Mouse (Mus musculus) thymus, postnatal 4 days (tissue): ENCODE measurements around the gene Zfp865.
"Not testable (repeated sequence)": the region's sequence is repeated elsewhere in the genome, so short reads cannot be mapped to it uniquely, and the experiment has no call there.

Experiments
- DNase-seq: peaks from one replicate; pipeline ENCODE4 v3.0.0; 2021

Zfp865 gene

DNA sequence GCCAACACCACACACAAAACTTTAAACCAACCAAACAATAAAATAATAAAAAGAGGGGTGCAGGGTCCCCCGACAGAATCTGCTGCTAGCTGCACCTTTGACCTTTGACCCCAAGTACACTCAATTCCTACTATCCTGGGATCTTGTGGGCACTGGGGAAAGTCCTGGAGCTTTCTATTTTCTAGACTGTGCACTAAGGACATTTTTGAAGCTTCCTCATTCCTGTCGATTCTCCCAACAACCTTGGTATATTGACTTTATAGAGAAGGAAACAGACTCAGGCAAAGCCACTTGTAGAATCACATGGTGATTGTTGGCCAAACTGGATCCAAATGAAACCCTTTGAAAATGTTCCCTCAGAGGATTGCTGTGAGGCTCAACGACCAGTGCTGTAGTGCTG lies 4.1 kb upstream of the Zfp865 start:
- no peak for DNase-seq

DNA sequence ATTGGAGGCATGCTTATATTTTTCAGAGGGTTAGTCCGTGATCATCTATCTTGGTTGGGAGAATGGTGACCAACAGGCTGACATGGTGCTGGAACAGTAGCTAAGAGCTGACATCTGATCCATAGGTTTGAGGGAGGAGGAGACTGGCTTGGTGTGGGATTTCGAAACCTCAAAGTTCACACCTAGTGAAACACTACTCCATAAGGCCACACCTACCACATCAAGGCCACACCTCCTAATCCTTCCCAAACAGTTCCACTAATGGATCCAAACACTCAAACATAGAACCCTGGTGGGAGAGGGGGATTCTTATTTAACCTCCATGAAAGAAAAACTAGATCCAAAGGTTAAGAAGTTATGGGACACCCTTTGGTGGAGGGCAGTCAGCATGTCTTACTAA lies 3.3 kb upstream of the Zfp865 start:
- DNase-seq, result no peak

DNA sequence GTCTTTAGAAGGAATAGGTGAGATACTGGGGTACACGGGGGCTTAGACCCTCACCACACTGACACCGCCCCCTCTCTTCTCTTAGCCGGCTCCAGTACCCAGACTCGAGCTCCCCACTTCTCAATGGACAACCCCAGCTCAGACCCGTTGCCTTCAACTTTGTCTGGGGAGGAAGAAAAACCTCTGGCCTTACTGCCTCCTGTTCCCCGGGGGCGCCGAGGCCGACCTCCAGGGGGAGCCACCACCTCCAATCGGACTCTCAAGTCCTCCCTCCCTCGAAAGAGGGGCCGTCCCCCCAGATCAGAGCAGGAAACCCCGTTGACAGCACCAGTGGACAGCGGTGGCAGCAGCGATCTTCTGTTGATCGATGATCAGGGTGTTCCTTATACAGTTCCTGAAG lies 2.8 kb upstream of the Zfp865 start:
- peak; percentile 70 for DNase-seq

DNA sequence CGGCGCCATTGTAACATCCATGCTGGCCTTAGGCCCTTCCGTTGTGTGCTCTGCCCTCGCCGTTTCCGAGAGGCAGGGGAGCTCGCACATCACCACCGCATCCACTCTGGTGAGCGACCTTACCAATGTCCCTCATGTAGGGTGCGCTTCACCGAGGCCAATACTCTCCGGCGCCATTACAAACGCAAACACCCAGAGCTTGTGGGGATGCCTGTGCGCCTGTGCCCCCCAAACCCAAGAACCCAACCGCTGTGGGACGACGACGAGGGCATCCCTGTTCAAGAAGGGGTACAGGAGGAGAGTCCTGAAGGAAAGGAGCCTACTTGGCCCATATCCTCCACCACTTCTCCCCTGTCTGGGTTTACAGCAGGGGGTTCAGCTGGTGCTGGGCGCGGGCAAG lies 2.2 kb upstream of the Zfp865 start:
- DNase-seq, result no peak

DNA sequence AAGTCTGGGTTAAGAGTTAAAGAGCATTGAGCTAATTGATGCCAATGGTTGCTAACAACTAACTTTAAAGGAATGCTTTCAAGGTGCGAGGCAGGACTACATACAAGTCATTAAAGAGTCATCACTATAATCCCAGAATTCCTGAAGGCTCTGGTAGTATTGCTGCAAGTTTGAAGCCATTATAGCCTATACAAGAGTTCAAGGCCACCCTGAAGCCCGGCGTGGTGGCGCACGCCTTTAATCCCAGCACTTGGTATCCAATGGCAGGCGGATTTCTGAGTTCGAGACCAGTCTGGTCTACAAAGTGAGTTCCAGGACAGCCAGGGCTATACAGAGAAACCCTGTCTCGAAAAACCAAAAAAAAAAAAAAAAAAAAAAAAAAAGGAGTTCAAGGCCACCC lies 600 bp upstream of the Zfp865 start:
- not testable (repeated sequence) for DNase-seq

DNA sequence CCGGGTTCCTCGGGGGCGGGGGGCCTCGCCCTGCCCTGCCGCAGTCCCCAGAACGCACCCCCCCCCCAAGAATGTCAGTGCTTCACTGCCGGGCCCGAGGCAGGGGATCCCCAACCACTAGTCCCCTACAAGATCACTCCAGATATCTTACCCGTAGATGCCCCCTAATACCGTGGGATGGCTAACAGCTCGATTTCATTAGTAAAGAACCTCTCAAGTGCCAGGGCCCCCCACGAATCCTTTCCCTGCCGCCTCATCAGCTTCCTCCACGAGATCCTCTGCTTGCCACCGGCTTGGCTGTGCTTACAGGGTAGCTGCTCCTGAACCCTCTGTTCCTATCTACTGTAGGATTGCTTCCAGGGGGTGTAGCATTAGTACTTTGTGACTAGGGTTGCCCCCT lies 509 bp downstream of the Zfp865 start:
- no peak for DNase-seq

DNA sequence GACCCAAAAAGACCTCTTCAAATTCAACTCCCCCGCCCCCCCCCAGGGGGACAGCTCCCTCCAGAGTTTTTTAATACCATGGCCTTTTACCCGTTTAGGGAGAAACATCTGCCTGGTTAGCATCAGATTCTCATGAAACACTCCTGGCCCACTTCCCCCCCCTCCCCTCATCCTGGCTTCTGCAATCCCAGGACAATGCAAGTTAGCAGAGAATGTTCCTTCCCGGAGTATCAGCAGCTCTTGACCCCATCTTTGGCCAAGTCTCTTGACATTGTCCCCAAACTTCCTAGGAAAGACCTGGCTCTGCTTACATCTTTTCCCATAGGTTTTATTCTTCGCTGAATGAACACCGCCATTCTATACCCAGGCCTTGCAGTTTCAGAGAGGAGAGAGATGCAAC lies 1.0 kb downstream of the Zfp865 start:
- no peak for DNase-seq

DNA sequence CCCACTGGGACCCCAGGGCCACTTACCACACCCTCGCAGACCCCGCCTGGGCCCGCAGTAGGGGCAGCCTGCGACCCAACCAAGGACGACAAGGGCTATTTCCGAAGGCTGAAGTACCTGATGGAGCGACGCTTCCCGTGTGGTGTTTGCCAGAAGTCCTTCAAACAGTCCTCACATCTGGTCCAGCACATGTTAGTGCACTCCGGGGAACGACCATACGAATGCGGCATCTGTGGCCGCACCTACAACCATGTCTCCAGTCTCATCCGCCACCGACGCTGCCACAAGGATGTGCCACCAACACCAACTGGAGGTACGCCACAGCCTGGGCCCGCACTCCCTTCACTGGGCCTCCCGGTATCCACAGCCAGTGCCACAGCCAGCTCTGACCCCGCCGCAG lies 9.4 kb downstream of the Zfp865 start:
- DNase-seq, result no peak

DNA sequence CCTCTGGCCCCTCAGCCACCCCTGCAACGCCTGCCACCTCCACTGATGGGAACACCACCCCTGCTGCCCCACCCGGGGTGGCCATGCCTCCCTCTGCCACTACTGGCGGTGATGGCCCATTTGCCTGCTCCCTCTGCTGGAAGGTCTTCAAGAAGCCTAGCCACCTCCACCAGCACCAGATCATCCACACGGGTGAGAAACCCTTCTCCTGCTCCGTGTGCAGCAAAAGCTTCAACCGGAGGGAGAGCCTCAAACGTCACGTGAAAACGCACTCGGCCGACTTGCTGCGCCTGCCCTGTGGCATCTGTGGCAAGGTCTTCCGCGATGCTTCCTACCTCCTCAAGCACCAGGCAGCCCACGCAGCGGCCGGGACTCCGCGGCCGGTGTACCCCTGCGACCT lies 9.8 kb downstream of the Zfp865 start:
- no peak for DNase-seq

DNA sequence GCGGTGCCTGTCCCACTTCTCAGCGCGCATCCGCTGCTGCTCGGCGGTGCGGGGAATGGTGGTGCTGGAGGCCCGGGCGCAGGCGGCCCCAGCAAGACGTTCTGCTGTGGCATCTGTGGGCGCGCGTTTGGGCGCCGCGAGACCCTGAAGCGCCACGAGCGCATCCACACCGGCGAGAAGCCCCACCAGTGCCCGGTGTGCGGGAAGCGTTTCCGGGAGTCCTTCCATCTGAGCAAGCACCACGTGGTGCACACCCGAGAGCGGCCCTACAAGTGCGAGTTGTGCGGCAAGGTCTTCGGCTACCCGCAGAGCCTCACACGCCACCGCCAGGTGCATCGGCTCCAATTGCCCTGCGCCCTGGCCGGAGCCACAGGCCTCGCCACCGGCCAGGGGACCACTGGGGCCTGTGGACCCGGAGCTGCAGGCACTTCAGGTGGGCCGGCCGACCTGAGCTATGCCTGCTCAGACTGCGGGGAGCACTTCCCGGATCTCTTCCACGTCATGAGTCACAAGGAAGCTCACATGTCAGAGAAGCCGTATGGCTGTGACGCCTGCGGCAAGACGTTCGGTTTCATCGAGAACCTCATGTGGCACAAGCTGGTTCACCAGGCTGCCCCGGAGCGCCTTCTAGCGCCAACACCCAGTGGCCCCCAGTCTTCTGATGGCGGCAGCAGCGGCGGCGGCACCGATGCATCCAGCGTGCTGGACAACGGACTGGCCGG lies 10.5 kb downstream of the Zfp865 start:
- no peak for DNase-seq

DNA sequence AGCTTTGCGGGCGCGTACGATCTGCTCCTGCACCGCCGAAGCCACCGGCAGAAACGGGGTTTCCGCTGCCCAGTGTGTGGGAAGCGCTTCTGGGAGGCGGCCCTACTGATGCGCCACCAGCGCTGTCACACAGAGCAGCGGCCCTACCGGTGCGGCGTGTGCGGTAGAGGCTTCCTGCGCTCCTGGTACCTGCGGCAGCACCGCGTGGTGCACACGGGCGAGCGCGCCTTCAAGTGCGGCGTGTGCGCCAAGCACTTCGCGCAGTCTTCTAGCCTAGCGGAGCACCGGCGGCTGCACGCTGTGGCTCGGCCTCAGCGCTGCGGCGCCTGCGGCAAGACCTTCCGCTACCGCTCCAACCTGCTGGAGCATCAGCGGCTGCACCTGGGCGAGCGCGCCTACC lies 11.3 kb downstream of the Zfp865 start:
- no peak for DNase-seq

DNA sequence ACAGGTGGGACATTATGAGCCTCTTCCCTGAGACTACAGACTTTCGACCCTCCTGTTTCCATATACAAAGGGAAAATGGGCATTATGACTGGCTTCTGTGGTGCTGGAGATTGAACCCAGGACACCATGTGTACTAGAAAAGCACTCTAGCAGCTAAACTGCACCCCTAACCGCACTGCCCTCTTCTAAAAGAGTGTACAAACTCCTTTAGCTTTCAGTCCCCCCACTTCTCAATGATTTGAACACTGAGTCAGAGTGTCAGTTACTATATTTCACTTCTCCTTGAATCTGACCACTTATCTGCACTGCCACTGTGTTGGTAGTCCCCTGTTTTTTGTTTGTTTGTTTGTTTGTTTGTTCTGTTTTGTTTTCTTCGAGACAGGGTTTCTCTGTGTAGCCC lies 13.6 kb downstream of the Zfp865 start, which contains the start of gene 4632433K11Rik:
Gene 4632433K11Rik (plus strand): TSS at position 301 of the 400 bp plus-strand sequence.
- DNase-seq, result no peak

DNA sequence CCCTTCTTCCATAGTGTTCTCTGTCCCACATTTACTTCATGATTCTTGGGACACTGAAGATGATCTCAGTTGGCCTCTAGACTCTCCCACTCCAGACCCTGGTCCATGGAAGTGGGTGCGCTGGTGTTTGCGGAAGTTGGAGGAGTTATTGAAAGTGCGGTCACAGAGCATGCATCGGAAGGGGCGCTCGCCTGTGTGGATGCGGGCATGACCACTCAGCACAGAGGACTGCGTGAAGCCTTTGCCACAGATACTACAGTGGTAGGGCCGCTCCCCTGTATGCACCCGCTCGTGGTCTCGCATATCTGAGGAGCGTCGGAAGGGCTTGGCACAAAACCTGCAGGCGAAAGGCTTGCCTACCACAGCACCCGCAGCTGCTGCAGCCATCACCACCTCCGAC lies 15.5 kb downstream of the Zfp865 start:
- DNase-seq, result no peak

DNA sequence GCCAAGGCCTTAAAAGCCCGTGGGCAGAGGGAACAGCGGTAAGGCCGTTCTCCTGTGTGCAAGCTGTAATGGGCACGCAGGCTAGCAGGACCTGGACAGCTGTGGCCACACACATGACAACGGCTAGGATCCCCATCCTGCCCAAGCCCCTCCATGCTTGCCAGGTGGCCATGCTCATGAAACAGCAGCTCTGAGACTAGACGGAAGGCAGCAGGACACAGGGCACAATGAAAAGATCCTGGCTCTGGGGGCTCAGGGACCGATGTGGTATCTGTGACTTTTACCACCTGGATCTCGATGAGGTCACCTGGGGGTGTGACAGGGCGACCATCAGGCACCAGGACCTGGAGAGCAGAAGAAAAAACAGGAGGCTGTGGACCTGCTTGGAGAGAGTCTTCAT lies 16.0 kb downstream of the Zfp865 start:
- DNase-seq, result no peak

DNA sequence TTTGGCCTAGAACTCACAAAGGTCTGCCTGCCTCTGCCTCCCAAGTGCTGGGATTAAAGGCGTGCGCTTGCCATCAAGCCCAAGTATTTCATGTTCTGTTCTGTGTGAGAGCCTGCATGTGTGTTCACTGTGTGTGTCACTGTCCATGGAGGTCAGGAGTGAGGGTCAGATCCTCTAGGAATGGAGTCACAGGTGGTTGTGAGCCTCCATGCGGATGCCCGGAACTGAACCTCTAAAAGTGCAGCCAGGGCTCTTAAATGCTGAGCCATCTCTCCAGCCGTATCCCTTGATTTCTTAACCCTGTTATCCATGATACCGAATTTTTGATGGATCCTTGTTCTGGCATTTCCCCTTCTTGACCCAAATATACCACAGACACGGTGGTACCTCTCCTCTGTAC lies 16.9 kb downstream of the Zfp865 start:
- no peak for DNase-seq

DNA sequence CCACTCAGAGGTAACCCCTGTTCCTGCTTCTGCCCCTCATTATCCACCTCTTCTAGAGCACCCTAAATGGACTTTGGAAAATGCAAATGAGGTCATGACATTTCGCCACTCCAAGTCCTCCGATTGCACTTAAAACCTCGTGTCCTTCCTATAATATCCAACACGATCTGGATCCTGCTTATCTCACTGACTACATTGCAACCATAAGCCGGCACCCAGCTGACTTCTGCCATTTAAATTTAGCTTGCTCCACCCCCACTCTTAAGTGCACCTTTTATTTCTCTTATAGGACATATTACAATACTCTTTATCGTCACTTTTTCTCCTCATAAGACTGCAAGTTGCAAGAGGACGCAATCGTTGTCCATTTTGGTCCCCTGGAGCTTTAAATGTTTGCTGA lies 17.3 kb downstream of the Zfp865 start:
- no peak for DNase-seq

DNA sequence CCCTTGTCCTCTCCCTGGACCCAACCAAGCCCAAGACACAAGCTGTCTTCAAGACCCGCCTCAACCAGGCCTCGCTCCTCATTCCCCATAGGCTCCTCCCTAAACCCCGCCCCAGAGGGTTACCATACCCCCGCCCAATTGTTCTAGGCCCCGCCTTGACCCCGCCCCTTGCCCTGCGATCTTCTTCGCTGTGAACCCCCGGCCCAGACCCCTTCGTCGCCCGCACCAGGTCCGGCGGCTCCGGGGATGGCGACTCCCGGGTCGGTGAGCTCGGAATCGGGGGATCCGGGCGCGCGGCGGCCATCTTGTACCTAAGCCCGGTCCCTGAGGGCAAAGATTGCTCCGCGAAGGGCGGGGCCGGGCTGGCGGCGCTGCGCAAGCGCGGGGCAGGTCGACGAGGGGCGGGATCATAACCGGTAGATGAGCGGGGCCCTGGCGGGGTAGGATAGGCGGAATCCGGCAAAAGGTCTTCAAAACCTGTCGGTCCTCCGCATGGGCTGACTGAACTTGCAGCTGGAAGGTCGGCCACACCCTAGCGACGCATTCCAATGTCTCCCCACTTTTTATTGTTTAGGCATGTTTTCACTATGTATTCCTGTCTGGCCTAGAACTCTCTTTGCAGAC lies 18.0 kb downstream of the Zfp865 start, which contains the start of gene Zfp784:
Gene Zfp784 (minus strand): TSS at position 338 of the 624 bp plus-strand sequence.
- DNase-seq, result peak; percentile 96

DNA sequence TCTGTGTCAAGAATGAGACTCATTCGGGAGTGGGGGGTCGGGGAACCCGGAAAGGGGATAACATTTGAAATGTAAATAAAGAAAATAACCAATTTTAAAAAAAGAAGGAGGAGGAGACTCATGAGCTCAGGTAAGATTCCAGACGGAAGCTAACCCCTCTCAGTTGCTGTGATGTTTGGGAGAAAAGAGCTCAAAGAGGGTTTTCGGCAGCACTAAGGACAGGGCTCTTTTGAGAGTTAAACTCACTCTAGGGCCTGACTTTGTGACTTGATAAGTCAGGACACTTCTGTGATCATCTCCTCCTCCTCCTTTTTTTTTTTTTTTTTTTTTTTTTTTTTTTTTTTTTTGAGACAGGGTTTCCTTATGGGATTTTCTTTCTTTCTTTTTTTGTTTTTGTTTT lies 18.8 kb downstream of the Zfp865 start:
- DNase-seq, result no peak

DNA sequence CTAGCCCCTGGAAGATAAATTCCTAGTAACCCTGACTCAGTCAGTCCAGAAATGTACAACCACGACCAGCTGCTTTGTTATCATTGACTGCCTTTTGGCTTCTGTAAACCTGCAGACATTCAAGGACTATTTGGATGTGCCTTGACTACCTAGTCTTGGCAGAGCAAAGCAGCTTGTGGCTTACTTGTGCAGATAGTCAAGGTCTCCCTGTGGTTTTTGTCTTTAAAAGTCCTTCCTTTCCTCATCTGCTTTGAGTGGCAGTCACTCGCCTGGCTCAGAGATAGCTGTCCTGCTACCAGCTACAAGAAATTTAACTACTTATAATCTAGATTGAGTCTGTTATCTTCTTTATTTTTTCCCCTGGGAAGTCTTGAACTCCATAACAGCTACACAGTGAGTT lies 24.8 kb downstream of the Zfp865 start:
- DNase-seq, result no peak

DNA sequence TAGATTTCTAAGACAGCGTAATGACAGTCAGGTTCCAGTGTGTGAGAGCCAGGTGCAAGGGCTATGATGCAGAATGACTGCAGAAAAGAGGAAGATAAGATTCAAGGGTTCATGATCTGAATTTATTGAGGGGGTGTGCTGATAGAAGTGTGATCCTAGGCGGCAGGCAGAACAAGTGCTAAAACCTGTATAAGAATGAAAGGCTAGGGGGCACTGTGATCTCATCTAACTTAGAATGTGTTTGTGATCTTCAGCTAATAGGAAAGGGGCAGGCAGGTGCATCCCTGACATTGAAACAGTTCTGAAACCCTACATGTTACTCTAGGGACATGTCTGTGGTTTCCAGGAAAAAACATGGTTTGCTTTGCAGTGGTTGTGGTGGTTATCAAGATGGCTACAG lies 25.9 kb downstream of the Zfp865 start:
- peak; percentile 13 for DNase-seq

DNA sequence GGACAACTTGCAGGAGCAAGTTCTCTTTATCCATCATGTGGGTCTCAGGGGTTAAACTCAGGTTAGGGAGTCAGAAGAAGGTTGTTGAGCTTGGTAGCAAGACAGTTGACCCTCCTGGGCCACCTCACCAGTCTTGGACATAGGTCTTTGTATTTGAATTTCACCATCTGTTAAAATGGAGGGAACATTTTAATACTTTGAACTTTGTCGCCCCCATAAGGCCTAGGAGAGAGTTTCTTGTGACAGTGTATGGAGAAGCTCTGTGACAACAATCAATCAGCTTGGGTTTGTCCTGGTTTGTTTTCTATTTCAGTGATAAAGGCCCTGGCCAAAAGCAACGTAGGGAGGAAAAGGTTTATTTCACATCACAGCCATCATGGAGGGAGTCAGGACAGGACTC lies 27.1 kb downstream of the Zfp865 start:
- DNase-seq, result no peak

DNA sequence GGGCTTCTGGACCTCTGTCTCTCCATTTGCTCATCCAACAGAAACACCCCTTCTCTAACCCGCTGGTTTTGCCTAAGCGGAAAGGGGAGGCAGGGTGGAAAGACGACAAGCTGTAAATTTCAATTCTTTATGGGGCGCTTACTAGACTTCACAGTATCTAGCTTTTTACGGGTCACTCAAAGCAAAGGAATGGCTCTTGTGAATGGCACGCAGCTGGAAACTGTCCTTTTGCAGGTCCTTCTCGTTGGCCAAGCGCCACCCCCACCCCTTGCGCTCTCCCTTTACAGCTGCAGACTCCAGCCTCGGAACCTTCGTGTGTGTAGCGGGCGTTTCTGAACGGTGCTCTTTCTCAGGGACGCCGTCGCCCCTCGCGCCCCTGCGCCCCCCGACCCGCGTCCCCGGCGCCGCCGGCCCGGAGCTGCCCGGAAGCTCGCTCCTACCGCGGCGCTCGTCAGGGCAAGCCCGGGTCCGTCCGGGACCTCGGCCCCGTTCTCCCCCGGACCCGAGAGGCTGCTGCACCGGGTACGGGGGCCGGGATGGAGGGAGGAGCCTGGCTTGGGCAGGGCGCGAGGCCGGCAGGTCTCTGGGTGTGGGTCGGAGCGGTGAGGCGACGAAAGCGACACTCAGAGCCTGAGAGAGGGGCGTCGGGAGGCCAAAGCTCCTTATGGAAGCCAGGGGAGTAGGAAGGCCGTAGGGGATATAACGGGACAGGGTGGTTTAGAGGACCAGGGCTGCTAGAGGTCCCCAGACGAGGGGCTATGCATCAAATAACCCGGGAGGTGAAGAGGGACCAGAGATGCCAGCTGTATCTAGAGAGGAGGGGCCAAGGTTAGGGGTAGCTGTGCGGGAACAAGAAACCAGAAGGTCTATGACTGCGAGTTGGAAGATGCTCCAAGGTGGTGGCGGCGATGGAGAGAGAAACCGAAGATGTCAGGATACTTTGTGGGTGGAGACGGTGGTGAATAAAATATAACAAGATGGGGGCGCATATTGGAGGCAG lies 31.3 kb downstream of the Zfp865 start, which contains the start of gene Zfp580:
Gene Zfp580 (plus strand): TSS at position 346 of the 1,000 bp plus-strand sequence.
- peak; percentile 82 for DNase-seq

DNA sequence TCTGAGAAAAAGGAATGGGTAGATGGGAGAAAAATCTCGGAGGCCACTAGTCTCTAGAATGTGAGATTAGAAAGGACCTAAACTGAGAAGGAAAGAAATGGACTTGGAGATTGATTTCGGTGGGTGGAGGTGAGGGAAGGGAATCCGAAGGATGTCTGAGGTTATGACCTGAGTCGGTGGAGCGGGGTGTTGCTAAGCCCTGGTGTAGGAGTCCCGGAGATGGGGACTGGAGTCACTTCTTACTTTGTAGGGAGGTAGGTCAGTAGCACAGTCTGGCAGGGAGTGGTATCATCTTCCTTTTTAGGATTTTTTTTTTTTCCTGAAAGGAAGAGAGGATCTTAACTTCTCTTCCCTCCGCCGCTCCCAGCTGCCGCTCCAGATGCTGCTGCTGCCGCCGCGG lies 32.3 kb downstream of the Zfp865 start:
- DNase-seq, result no peak
